Mouse (Mus musculus) R1 (cell line): ENCODE measurements around the gene Chrm5.
A peak's percentile ranks its signal among the peaks of the same experiment; 100 is the strongest.

Experiments
- DNase-seq: peaks from one replicate; pipeline ENCODE4 v3.0.0-alpha.2; 2018; ENCODE audit warnings: low read depth, low spot score

Chrm5 gene

GRCm38 (mm10) chr2:112480669-112481068, at the start of gene Chrm5:
Gene Chrm5, minus strand, starts transcription at chr2:112480769.
- DNase-seq: no peak

- no peak for DNase-seq
Observed at GRCm38 (mm10) chr2:112526933-112527332, 46.4 kb upstream of the Chrm5 start.

GRCm38 (mm10) chr2:112520526-112521482, 40.2 kb upstream of the Chrm5 start:
- peak; percentile 58 for DNase-seq

GRCm38 (mm10) chr2:112518541-112518940, 38.0 kb upstream of the Chrm5 start:
- peak; percentile 59 for DNase-seq

DNA sequence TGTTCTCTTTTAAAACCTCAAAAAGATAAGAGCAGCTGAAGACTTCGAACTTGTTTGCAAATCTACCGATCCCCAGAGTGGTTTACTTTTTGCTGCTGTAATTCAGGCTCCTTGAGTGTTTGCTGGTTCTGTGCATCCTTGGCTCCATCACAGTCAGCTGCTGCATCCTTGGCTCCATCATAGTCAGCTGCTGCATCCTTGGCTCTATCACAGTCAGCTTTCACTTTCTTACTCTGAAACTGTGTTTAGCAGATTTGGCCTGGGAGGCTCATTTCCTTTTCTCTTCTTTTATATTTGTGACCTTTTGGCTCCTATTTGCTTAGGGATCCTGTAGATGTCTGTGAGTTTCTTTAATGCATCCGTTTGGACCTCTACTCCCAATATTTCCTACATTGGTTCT, 36.6 kb upstream of the Chrm5 start:
- DNase-seq: no peak

DNA sequence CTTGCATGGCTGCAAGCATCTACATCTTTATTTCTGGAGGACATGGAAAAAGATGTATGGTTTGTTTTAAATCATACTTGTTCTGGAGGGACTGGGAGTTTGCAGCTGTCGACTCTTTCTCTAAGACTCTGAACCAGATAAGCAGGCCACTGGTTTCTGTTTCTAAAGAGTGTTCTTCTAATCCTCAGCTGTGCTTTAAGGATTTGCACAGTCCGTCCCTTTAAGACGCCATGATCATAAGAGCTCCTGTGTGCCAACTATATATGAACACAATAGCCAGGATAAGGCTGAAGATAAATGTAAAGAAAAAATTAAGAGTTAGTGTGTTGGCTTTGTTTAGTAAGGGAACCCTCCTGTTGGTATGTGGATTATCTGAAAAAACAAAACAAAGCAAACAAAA, 36.2 kb upstream of the Chrm5 start:
- DNase-seq: no peak

DNA sequence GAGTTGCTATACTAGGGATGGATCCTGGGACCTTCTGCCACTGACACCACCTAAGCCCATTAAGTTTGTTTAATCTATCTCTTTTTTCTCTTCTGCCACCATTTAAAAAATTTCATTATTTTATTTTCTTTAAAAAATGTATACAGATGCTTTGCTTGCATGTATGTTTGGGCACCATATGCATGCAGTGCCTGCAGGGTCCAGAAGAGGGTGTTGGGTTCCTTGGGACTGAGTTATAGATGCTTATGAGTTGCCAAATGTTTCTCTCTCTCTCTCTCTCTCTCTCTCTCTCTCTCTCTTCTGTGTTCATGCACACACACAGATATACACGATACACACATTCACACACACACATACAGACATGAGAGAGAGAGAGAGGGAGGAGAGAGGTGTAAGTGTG, 32.5 kb upstream of the Chrm5 start:
- DNase-seq: no peak

- DNase-seq: no peak
Observed at GRCm38 (mm10) chr2:112510140-112510539, 29.6 kb upstream of the Chrm5 start.

DNA sequence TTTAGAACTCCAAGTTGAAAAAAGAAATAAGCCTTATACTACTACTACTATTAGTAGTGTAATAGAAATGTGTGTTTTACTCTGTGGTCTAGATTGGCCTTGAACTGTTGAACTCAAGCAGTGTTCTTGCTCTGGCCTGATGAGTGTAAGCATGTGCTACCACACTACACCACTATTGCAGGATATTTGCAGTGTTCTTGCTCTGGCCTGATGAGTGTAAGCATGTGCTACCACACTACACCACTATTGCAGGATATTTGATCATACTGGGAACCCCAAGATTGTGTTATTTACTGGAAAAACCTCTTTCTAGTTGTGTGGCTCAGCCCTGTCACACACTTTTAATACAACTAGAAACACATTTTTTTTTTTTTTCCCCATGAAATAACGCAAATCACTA, 26.9 kb upstream of the Chrm5 start:
- no peak for DNase-seq

DNA sequence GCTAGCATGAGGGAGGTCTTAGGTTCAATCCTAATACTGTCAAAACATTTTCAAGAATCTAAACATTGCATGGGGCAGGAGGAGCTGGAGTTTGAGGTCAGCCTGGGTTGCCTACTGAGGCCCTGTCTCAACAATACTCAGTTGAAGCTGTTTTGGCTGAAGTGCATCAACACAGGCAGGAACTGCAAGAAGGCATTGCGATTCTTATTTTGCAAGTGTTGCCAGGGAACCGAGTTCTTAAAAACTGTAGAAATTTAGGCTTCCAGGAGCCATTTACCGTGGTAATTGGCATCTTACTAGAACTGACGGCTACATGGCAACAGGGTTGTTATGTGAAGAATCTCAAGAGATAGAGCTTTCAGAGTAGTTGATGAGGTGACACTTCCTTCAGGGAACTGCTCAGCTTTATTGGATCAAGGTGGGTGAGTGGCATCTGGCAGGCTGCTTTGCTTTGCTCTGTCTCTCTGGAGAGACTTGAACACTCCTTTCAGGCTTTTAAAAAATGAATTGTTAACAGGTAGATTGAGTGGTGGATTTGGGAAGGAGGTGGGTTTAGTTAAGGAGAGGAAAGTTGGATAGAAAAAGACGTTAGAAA, 26.4 kb upstream of the Chrm5 start:
- no peak for DNase-seq

DNA sequence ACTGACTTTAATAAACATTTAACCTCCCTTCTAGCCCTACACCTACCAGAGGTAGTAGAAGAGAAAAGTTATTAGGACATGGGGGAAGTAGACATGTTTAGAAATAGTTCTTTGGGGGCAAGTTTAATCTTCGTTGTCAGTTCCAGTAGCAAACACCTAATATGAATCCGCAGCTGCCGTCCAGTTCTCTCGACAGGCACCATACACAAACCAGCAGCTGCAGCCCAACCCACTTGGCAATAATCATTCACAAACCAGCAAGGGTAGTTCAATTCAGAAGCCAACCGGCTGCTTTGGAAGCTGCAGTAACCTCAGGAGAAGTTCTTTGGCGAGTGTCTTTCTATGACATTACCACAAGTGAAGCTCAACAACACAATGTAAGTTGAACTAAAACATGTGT, 23.4 kb upstream of the Chrm5 start:
- no peak for DNase-seq

- DNase-seq: peak; percentile 95
Observed at GRCm38 (mm10) chr2:112501209-112501608, 20.6 kb upstream of the Chrm5 start.

DNA sequence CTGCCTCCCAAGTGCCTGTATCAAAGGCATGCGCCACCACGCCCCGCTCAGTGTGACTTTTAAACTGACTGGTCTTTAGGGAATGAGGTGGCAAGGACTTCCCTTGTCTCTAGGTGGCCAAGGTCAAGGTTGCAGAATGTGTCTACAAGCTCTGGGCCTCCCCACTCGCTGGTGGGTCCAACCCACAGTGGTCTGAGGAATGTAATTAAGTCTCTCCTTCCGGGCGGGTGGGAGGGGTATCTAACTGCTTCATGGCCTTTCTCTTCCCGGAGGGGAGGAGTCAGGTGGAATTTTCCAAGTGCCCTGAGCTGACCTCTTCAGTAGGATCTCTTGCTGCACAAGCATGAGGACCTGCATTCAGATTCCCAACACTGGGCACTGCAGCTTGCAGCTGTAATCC, 17.3 kb upstream of the Chrm5 start:
- peak; percentile 99 for DNase-seq

DNA sequence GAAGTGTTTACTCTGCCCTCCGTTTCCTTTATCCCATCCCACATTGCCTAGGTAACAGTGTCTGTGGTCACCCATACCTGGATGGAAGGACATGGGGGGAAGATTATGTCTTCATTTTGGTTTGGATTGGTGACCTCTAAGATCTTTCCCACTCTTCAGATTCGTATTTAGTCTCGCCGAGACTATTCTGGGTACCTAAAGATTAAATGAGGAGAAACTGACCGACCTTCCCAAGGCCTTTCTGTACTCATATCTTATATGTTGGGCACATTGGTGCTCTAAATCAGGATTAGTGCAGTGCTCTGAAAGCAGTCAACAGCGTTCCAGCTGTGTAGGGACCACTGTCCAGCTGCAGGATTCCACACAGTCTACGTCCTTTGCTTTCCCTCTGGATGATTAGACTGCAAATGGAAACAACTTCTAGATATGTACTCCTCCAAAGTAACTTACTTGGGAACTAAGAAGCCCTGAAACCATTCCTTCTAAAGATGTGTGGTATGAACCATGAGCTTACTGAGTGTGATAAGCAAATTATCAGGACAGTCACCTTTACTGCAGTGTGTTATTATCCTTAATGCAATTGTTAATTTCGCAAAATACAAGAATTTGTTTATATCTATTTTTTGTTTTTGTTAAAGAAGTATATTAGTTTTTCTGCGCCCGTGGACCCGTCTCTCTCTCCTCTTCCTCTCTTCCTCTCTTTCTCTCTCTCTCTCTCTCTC, 13.1 kb upstream of the Chrm5 start:
- no peak for DNase-seq

DNA sequence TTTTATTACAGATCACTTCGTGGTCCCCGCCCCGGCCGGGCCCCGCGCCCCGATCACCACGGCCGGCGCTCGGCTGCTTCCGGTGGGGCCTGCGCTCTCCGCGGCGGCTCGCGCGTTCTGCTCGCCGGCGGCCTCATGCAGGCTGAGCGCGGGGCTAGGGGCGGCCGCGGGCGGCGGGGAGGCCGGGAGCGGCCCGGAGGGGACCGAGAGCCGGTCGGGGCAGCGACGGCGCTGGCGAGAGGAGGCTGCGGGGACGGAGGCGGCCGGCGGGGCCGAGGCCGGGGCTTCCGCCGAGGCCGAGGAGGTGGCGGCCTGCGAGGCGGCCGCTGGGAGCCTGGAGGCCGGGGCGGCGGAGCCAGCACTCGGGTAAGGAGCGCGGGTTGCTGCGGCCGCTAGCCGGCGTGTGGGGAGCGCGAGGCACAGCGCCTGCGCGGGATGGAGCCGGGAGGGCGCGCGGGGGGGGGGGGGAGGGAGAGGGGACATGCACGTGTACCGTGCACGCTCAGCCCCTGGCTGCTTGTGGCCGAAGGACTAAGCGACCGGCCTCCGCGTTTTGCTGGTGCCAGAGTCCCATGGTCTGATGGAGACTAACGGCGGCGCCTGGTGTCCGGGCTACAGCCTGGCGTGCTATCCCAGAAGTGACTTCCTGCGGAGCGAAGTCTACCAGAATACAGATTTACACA, 12.4 kb upstream of the Chrm5 start, which contains the start of gene Aven:
Gene Aven (plus strand): TSS at position 109 of the 683 bp plus-strand sequence.
- DNase-seq: peak; percentile 71

DNA sequence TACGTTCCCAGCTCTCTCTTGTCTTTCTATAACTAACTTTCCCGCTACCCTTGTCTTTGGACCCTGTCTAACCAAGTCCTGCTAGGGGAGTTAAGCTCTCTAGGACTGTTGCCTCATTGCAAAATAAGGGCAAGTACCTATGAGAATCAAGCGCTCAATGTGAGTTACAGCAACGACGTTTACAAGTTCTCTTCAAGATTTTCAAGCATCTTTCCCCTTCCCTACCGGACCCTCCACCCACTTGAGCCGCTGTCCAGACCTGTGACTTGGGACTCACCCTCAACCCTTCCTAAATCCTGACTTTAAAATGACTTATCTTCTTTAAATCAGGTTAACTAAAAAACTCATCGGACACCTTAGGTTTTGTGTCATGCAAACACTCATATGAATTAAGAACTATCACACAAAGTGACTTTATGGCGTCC, 11.9 kb upstream of the Chrm5 start:
- DNase-seq: peak; percentile 57

- DNase-seq: peak; percentile 42
Observed at GRCm38 (mm10) chr2:112491629-112492028, 11.1 kb upstream of the Chrm5 start.

- DNase-seq: no peak
Observed at GRCm38 (mm10) chr2:112490483-112491196, 10.1 kb upstream of the Chrm5 start.

DNA sequence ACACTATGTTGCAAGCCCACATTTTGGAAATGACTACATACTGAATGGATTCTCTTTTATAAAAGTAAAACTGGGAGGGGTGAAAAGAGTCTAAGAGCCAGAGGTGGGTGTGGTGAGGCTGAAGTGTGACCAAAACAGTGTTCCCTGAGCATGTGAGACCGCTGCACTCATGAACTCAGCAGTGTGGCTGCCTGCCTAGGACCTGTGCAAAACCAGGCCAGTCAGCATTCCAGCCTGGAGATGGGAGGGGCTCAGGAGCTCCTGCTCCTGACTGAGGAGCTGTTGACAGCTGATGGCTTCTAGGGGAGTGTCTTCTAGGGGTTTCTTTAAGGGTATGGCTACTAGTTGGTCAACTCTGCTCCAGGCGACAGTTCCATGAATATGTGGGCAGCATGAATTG, 4.3 kb upstream of the Chrm5 start:
- DNase-seq: peak; percentile 53

- no peak for DNase-seq
Observed at GRCm38 (mm10) chr2:112483334-112483651, 2.7 kb upstream of the Chrm5 start.
